Mouse (Mus musculus) bone marrow macrophage, adult 2 months (primary cell): ENCODE measurements around the gene Mef2c. TPM values are rescaled to one million over a fixed set of nuclear protein-coding genes. Genes with fewer than 3 reads are reported as not detected.

ENCODE experiments used
- H3K27ac ChIP-seq: 2 replicates; pipeline ENCODE4 v1.5.1; 2012; ENCODE audit warnings: low read depth, low read length; ENCODE audit not compliant: insufficient read depth
- H3K4me1 ChIP-seq: 2 replicates; pipeline ENCODE4 v1.6.1; 2012; ENCODE audit warnings: low read length; ENCODE audit not compliant: control insufficient read depth, insufficient read depth
- H3K4me3 ChIP-seq: 2 replicates; pipeline ENCODE4 v1.5.1; 2012; ENCODE audit warnings: mild to moderate bottlenecking, low read length, moderate library complexity; ENCODE audit not compliant: insufficient read depth
- CTCF ChIP-seq: IDR thresholded peaks from 2 replicates; pipeline ENCODE4 v1.5.1; 2012; ENCODE audit warnings: low read depth, mild to moderate bottlenecking, low read length, moderate library complexity
- POLR2A ChIP-seq: IDR thresholded peaks from 2 replicates; pipeline ENCODE4 v1.6.1; 2012; ENCODE audit warnings: mild to moderate bottlenecking, low read depth, low read length, borderline replicate concordance
- polyA plus RNA-seq: library from polyadenylated mRNA; stranded (reverse); fragments of >200 nt; gene quantifications from 2 replicates; pipeline ENCODE4 v1.2.4, GENCODE M21; 2012; ENCODE audit not compliant: missing spikeins, insufficient read depth, insufficient read length

The Mef2c gene
- polyA plus RNA-seq, 1 experiment = 61.5 TPM

GRCm38 (mm10) chr13:83567681-83568080 is 63.8 kb downstream of the Mef2c start:
- no peak overlapping the region for H3K27ac ChIP-seq
- TF ChIP-seq CTCF = no peak
- no peak overlapping the region for H3K4me3 ChIP-seq
- peaks cover 35% of the 10 kb centered on the region for H3K4me1 ChIP-seq

DNA sequence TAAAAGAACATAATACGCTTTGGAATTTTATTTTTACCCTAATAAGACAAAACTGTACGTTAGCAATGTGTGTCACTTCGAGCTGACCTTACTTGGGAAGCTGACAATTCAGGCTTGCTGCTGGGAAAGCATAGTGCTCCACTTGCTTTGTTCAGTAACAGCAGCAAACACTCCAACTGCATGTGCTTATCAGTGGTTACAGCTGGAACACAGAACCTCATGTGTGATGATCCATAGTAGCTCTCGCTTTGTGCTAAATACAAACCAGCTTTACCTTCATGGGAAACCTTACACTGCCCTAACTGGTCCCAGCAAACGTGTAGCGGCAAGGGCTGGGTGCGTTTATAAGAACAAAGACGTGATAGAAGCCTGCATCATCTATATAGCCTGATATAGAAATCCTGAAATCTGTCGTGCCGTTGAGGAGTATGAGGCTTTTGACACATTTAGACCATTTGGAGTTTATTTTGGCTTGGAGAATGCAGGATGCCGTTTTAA is 65.0 kb downstream of the Mef2c start:
- no peak overlapping the region for H3K27ac ChIP-seq
- H3K4me1 ChIP-seq = peaks cover 34% of the 10 kb centered on the region
- TF ChIP-seq POLR2A (no peak), CTCF (no peak)
- no peak overlapping the region for H3K4me3 ChIP-seq

GRCm38 (mm10) chr13:83571973-83572447 is 68.2 kb downstream of the Mef2c start:
- Histone ChIP-seq H3K27ac (peak overlapping the region; percentile 93), H3K4me3 (peak overlapping the region; percentile 21), H3K4me1 (peaks cover 34% of the 10 kb centered on the region)
- TF ChIP-seq CTCF (no peak), POLR2A (no peak)

DNA sequence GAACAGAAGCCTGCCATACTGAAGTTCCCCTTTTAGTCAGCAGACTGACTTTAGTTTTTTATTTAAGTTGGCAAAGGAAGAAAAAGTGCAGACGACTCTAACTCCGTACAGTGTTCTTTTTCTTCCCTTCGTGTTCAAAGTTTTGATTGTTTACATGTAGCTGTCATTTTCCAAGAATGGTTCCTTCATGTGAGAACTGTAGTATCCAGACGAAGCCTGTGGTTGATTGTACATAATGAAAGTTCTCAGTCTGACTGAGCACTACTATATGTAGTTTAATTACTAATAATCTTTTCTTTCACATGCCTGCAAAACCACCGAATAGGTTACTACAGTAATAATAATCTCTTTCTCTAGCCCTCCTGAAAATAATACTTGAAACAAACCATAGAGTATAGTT is 68.6 kb downstream of the Mef2c start:
- Histone ChIP-seq H3K27ac (peak overlapping the region; percentile 93), H3K4me3 (peak overlapping the region; percentile 21), H3K4me1 (peaks cover 31% of the 10 kb centered on the region)
- TF ChIP-seq POLR2A (no peak), CTCF (no peak)

DNA sequence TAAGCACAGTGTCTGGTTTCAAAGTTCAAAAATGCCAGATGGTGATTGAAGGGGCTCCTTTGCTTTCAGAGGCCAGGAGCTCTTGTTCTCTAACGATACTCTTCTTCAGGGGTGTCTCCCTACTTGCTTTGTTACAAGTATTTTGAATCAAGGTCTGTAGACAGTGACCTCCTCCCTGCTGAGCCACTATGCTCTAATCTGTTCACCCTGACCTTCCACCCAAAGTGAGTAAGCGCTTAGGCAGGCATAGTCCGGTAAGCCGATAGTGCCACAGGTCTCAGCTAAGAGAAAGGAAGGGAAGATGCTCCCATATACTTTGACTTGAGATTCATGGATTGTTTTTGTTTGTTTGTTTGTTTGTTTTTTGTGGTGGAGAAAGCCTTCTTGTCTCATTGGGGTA is 69.5 kb downstream of the Mef2c start:
- Histone ChIP-seq H3K4me1 (peaks cover 27% of the 10 kb centered on the region), H3K4me3 (peak overlapping the region; percentile 2), H3K27ac (peak overlapping the region; percentile 93)
- TF ChIP-seq CTCF (no peak), POLR2A (no peak)

DNA sequence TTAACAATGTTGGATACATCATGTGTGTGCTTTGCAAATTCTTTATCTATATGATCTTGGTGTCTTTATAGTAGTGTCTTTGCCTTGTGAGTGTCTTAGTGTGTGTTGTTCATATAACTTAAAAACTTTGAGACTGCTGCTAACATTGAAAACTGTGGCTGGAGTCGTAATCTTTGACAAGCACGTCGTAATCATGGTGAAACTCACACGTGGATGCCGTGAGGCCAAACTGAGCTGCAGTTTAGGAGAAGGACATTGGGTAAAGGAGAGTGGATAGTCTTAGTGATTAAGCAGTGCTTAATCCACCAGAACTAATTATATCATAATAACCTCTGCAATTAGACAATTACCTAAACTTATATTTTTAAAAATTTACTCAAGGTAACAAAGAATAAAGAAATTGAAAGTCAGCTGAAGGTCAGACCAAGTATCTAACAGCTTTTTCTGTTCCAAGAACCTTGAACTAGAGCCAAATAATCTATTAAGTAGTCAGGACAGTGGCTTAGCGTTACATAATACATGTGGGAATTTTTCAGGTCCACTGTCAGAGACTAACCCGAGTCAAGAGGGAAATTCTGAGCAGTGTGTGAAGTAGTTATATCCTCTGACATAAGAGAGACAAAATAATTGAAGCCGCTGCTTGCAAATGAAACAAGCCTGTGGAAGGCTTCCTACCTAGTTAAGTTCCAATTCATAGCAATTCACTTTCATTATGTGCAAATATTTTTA is 70.2 kb downstream of the Mef2c start:
- Histone ChIP-seq H3K4me3 (peak overlapping the region; percentile 20; the same call in 1 of the 2 replicates), H3K4me1 (peaks cover 25% of the 10 kb centered on the region), H3K27ac (peak overlapping the region; percentile 93)
- no peak for TF ChIP-seq POLR2A
- no peak for TF ChIP-seq CTCF

DNA sequence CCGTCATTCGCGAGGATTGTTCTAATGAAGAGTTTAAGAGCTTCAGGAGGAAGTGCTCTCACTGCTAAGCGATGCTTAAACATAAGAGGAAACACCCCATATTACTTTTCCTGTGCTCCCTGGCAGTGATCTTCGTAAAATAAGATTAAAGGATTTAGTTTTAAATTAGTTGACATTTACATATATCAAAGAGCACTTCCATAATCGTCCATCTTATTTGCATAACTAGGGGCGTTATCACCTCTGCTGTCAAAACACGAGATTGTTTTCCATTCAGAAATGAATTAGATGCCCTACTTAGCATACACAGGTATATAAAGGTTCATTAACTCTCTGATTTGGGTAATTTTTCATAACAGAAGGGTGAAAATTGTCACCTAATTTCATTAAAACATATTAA is 71.0 kb downstream of the Mef2c start:
- H3K27ac ChIP-seq = no peak overlapping the region
- H3K4me1 ChIP-seq = peaks cover 28% of the 10 kb centered on the region
- H3K4me3 ChIP-seq = no peak overlapping the region
- TF ChIP-seq CTCF (no peak), POLR2A (no peak)

- no peak for TF ChIP-seq POLR2A
- no peak for TF ChIP-seq CTCF
- no peak overlapping the region for H3K27ac ChIP-seq
- no peak overlapping the region for H3K4me3 ChIP-seq
- peaks cover 33% of the 10 kb centered on the region for H3K4me1 ChIP-seq
These were observed 75.6 kb downstream of the Mef2c start for GRCm38 (mm10) chr13:83579410-83579809.

GRCm38 (mm10) chr13:83580856-83581255 is 77.0 kb downstream of the Mef2c start:
- H3K4me3 ChIP-seq = no peak overlapping the region
- TF ChIP-seq CTCF = no peak
- no peak for TF ChIP-seq POLR2A
- no peak overlapping the region for H3K27ac ChIP-seq
- H3K4me1 ChIP-seq = peaks cover 35% of the 10 kb centered on the region

GRCm38 (mm10) chr13:83582564-83582963 is 78.7 kb downstream of the Mef2c start:
- Histone ChIP-seq H3K4me3 (no peak overlapping the region), H3K27ac (peak overlapping the region; percentile 11; the same call in 1 of the 2 replicates), H3K4me1 (peaks cover 35% of the 10 kb centered on the region)
- no peak for TF ChIP-seq CTCF
- no peak for TF ChIP-seq POLR2A

DNA sequence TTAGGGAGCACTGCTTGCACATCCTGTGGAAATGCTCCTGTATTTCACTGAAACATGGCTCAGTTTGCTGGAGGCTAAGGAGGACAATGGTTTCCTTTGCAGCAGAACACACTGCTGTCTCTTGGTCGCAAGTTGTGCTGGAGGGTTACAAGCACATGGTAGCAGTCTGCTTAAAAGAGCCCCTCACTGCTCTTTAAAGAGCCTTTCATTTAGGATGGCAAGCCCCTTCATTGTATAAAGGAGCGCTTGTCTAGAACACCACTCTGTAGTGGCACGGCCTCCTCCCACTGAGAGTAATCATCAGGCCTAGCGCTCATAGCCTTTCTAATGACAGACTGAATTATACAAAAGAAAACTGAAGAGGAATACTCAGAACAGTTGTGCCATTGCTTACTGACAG is 80.0 kb downstream of the Mef2c start:
- peak overlapping the region; percentile 28; the same call in 1 of the 2 replicates for H3K27ac ChIP-seq
- H3K4me3 ChIP-seq = no peak overlapping the region
- peaks cover 39% of the 10 kb centered on the region for H3K4me1 ChIP-seq
- TF ChIP-seq POLR2A = no peak
- TF ChIP-seq CTCF = no peak
